Mouse (Mus musculus): ENCODE results near the gene Tmigd3. TPM values are rescaled to one million over a fixed set of nuclear protein-coding genes. Genes with fewer than 3 reads are reported as not detected.

Tmigd3 gene
- polyA plus RNA-seq (2017; shearing (Covaris generic)) = not detected

GRCm38 (mm10) chr3:105870558-105870957 lies at the start of gene Tmigd3, which contains the start of gene Adora3:
TSS of gene Tmigd3 (plus strand) at chr3:105870903.
TSS of gene Adora3 (plus strand) at chr3:105870858.

GRCm38 (mm10) chr3:105932240-105933071 lies 61.8 kb downstream of the Tmigd3 start, which contains the start of gene I830077J02Rik:
TSS of gene I830077J02Rik (minus strand) at chr3:105932664.

GRCm38 (mm10) chr3:105958974-105959580 lies 88.4 kb downstream of the Tmigd3 start, which contains the start of gene Wdr77:
TSS of gene Wdr77 (plus strand) at chr3:105959369.

GRCm38 (mm10) chr3:105959999-105960398 lies 89.3 kb downstream of the Tmigd3 start, which contains the start of gene Atp5f1:
TSS of gene Atp5f1 (minus strand) at chr3:105960099.

GRCm38 (mm10) chr3:105973411-105973810 lies 102.7 kb downstream of the Tmigd3 start, which contains the start of gene Ovgp1:
TSS of gene Ovgp1 (plus strand) at chr3:105973711.

Other genes starting within 250 kb of the Tmigd3 start
- gene Ddx20, start 183.3 kb upstream of the Tmigd3 start, polyA plus RNA-seq (2017; shearing (Covaris generic)) = 14.2 TPM
- 0.31 TPM for gene Inka2, start 166.3 kb upstream of the Tmigd3 start, polyA plus RNA-seq (2017; shearing (Covaris generic))
- 181 TPM for gene Rap1a, start 69.6 kb upstream of the Tmigd3 start, polyA plus RNA-seq (2017; shearing (Covaris generic))
- not detected for gene Adora3, start within 50 bp of the Tmigd3 start, polyA plus RNA-seq (2017; shearing (Covaris generic))
- gene I830077J02Rik, start 61.8 kb downstream of the Tmigd3 start, polyA plus RNA-seq (2017; shearing (Covaris generic)) = 0.42 TPM
- 67.8 TPM for gene Wdr77, start 88.5 kb downstream of the Tmigd3 start, polyA plus RNA-seq (2017; shearing (Covaris generic))
- gene Atp5f1, start 89.2 kb downstream of the Tmigd3 start, polyA plus RNA-seq (2017; shearing (Covaris generic)) = 262 TPM
- 16.2 TPM for gene Ovgp1, start 102.8 kb downstream of the Tmigd3 start, polyA plus RNA-seq (2017; shearing (Covaris generic))
- gene Pifo, start 143.7 kb downstream of the Tmigd3 start, polyA plus RNA-seq (2017; shearing (Covaris generic)) = 3.4 TPM
- 5.0 TPM for gene Chil5, start 161.9 kb downstream of the Tmigd3 start, polyA plus RNA-seq (2017; shearing (Covaris generic))
- not detected for gene Chia1, start 242.3 kb downstream of the Tmigd3 start, polyA plus RNA-seq (2017; shearing (Covaris generic))

Data from naive thymus-derived CD4-positive, alpha-beta T cell, adult 5 months (primary cell).